Mouse (Mus musculus) megakaryocyte-erythroid progenitor cell, adult 5-6 weeks (primary cell): ENCODE measurements at regions not wholly inside any gene's neighbourhood (a gene's known extent, or its start where the extent isn't known, plus 50 kb on each side); places are given as distances from the start of the nearest gene placed in this dataset.

Source experiments
- ATAC-seq: replicated peaks from 2 replicates; pipeline ENCODE4 v1.8.0; 2016; ENCODE audit warnings: mild to moderate bottlenecking, inconsistent platforms; ENCODE audit not compliant: severe bottlenecking, poor library complexity, low FRiP score, low TSS enrichment

- ATAC-seq: no peak
These were observed 1062.8 kb upstream of the Acvr2a start for GRCm38 (mm10) chr2:47750997-47751623.

GRCm38 (mm10) chr2:47755716-47756115 is 1058.2 kb upstream of the Acvr2a start:
- no peak for ATAC-seq

GRCm38 (mm10) chr2:47756248-47756647 is 1057.7 kb upstream of the Acvr2a start:
- no peak for ATAC-seq

- ATAC-seq: no peak
These were observed 1038.1 kb upstream of the Acvr2a start for GRCm38 (mm10) chr2:47775766-47776165.

- ATAC-seq: no peak
These were observed 1036.9 kb upstream of the Acvr2a start for GRCm38 (mm10) chr2:47776965-47777364.

GRCm38 (mm10) chr2:47785848-47786247 is 1028.1 kb upstream of the Acvr2a start:
- 0 out of 2 replicates have a peak, but pooled peaks have one; percentile 47 for ATAC-seq

- ATAC-seq: no peak
These were observed 991.1 kb upstream of the Acvr2a start for GRCm38 (mm10) chr2:47822746-47823271.

GRCm38 (mm10) chr2:47832493-47832892 is 981.4 kb upstream of the Acvr2a start:
- ATAC-seq: no peak

GRCm38 (mm10) chr2:47833517-47833916 is 980.4 kb upstream of the Acvr2a start:
- no peak for ATAC-seq

GRCm38 (mm10) chr2:47834055-47834799 is 979.7 kb upstream of the Acvr2a start:
- ATAC-seq: no peak

GRCm38 (mm10) chr2:47857229-47857628 is 956.7 kb upstream of the Acvr2a start:
- ATAC-seq: no peak

- no peak for ATAC-seq
These were observed 951.5 kb upstream of the Acvr2a start for GRCm38 (mm10) chr2:47862446-47862845.

- ATAC-seq: no peak
These were observed 935.9 kb upstream of the Acvr2a start for GRCm38 (mm10) chr2:47878002-47878401.

GRCm38 (mm10) chr2:47879071-47879470 is 934.8 kb upstream of the Acvr2a start:
- no peak for ATAC-seq

GRCm38 (mm10) chr2:47879796-47880195 is 934.1 kb upstream of the Acvr2a start:
- no peak for ATAC-seq

- no peak for ATAC-seq
These were observed 925.7 kb upstream of the Acvr2a start for GRCm38 (mm10) chr2:47888166-47888565.

- ATAC-seq: no peak
These were observed 922.5 kb upstream of the Acvr2a start for GRCm38 (mm10) chr2:47891366-47891765.

GRCm38 (mm10) chr2:47892879-47893278 is 921.0 kb upstream of the Acvr2a start:
- no peak for ATAC-seq

- ATAC-seq: no peak
These were observed 919.1 kb upstream of the Acvr2a start for GRCm38 (mm10) chr2:47894806-47895205.

GRCm38 (mm10) chr2:47914270-47914669 is 899.6 kb upstream of the Acvr2a start:
- ATAC-seq: no peak

- no peak for ATAC-seq
These were observed 898.9 kb upstream of the Acvr2a start for GRCm38 (mm10) chr2:47914986-47915485.
